Mouse (Mus musculus): ENCODE measurements around the gene Lclat1. TPM values are rescaled to one million over a fixed set of nuclear protein-coding genes. Genes with fewer than 3 reads are reported as not detected.

Gene Lclat1
- polyA plus RNA-seq, 1 experiment from 2014 or later, result 19.9 TPM

DNA sequence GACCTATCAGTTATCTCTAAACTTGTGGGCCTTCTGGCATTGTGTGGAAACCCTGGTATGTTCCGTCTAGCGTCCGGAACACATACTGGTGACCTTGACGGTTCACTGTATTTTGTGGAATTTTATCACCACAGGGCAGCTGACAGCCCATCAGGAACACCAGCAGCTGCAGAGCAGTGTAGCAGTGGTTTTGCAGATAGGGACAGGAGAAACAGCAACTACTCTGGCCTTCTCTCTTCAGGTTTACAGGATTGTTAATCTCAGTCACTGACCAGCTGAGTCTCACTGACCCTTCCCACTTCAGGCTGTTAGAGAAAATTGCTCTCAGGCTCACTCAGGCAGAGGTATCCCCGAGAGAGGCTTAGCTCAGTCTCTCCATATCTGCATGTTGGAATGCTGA lies 118.2 kb downstream of the Lclat1 start:
- Histone ChIP-seq H3K36me3 (ENCODE audit: control insufficient read depth, insufficient read depth, low read length) (no peaks in the 10 kb centered on the region), H3K27ac (replicated peaks; ENCODE audit: low read depth, low read length) (no peak overlapping the region; the same call in 1 of the 2 replicates), H3K27me3 (replicated peaks; ENCODE audit: control insufficient read depth, insufficient read depth, low read length) (no peaks in the 10 kb centered on the region), H3K4me3 (ENCODE audit: low read depth, low read length) (no peak overlapping the region), H3K4me2 (ENCODE audit: low read depth, low read length) (no peak overlapping the region), H3K9me3 (ENCODE audit: control insufficient read depth, low read length) (no peaks in the 10 kb centered on the region), H3K4me1 (ENCODE audit: control insufficient read depth, insufficient read depth, low read length) (peaks cover 18% of the 10 kb centered on the region), H3K9ac (ENCODE audit: low read depth, low read length) (no peak overlapping the region)
- no peak for DNase-seq (ENCODE audit: low spot score)
- peak; percentile 53; the same call in 1 of the 2 replicates for ATAC-seq (ENCODE audit: low read depth)
- 55% methylated on average over 5 of the region's 5 CpGs for whole genome bisulfite sequencing

GRCm38 (mm10) chr17:73226595-73226994 lies 118.8 kb downstream of the Lclat1 start:
- no peak for ATAC-seq (ENCODE audit: low read depth)
- no peaks in the 10 kb centered on the region for H3K9me3 ChIP-seq (ENCODE audit: control insufficient read depth, low read length)

GRCm38 (mm10) chr17:73227361-73227760 lies 119.6 kb downstream of the Lclat1 start:
- Histone ChIP-seq H3K4me1 (ENCODE audit: control insufficient read depth, insufficient read depth, low read length) (peaks cover 14% of the 10 kb centered on the region), H3K9me3 (ENCODE audit: control insufficient read depth, low read length) (no peaks in the 10 kb centered on the region), H3K4me3 (ENCODE audit: low read depth, low read length) (no peak overlapping the region), H3K4me2 (ENCODE audit: low read depth, low read length) (no peak overlapping the region), H3K27ac (replicated peaks; ENCODE audit: low read depth, low read length) (no peak overlapping the region), H3K27me3 (replicated peaks; ENCODE audit: control insufficient read depth, insufficient read depth, low read length) (no peaks in the 10 kb centered on the region), H3K9ac (ENCODE audit: low read depth, low read length) (no peak overlapping the region), H3K36me3 (ENCODE audit: control insufficient read depth, insufficient read depth, low read length) (no peaks in the 10 kb centered on the region)
- no peak for DNase-seq (ENCODE audit: low spot score)
- WGBS, result 85% methylated on average over 3 of the region's 3 CpGs
- no peak for ATAC-seq (ENCODE audit: low read depth)

More at GRCm38 (mm10) chr17:73226595-73226994, 118.8 kb downstream of the Lclat1 start:
- H3K36me3 ChIP-seq (ENCODE audit: control insufficient read depth, insufficient read depth, low read length), result no peaks in the 10 kb centered on the region
- no peak overlapping the region for H3K9ac ChIP-seq (ENCODE audit: low read depth, low read length)
- H3K27me3 ChIP-seq (replicated peaks; ENCODE audit: control insufficient read depth, insufficient read depth, low read length), result no peaks in the 10 kb centered on the region
- H3K4me2 ChIP-seq (ENCODE audit: low read depth, low read length), result no peak overlapping the region
- no peak overlapping the region for H3K4me3 ChIP-seq (ENCODE audit: low read depth, low read length)
- DNase-seq (ENCODE audit: low spot score), result no peak
- no peak overlapping the region for H3K27ac ChIP-seq (replicated peaks; ENCODE audit: low read depth, low read length)
- 88% methylated on average over 2 of the region's 2 CpGs for WGBS
- H3K4me1 ChIP-seq (ENCODE audit: control insufficient read depth, insufficient read depth, low read length), result peaks cover 18% of the 10 kb centered on the region

- H3K27ac ChIP-seq (replicated peaks; ENCODE audit: low read depth, low read length), result no peak overlapping the region
- peaks cover 10% of the 10 kb centered on the region; the same call in 1 of the 2 replicates for H3K4me1 ChIP-seq (ENCODE audit: control insufficient read depth, insufficient read depth, low read length)
- H3K27me3 ChIP-seq (replicated peaks; ENCODE audit: control insufficient read depth, insufficient read depth, low read length), result no peaks in the 10 kb centered on the region
- 88% methylated on average over 11 of the region's 11 CpGs for WGBS
- ATAC-seq (ENCODE audit: low read depth) (no peak), DNase-seq (ENCODE audit: low spot score) (no peak)
- no peak overlapping the region for H3K4me2 ChIP-seq (ENCODE audit: low read depth, low read length)
- H3K4me3 ChIP-seq (ENCODE audit: low read depth, low read length), result no peak overlapping the region
- H3K9ac ChIP-seq (ENCODE audit: low read depth, low read length), result no peak overlapping the region
- H3K9me3 ChIP-seq (ENCODE audit: control insufficient read depth, low read length), result no peaks in the 10 kb centered on the region
- H3K36me3 ChIP-seq (ENCODE audit: control insufficient read depth, insufficient read depth, low read length), result no peaks in the 10 kb centered on the region
These were observed 121.8 kb downstream of the Lclat1 start for GRCm38 (mm10) chr17:73229445-73230155.

GRCm38 (mm10) chr17:73230340-73230989 lies 122.7 kb downstream of the Lclat1 start:
- 88% methylated on average over 12 of the region's 12 CpGs for WGBS
- H3K4me3 ChIP-seq (ENCODE audit: low read depth, low read length), result no peak overlapping the region
- no peak overlapping the region for H3K27ac ChIP-seq (replicated peaks; ENCODE audit: low read depth, low read length)
- H3K27me3 ChIP-seq (replicated peaks; ENCODE audit: control insufficient read depth, insufficient read depth, low read length), result no peaks in the 10 kb centered on the region
- no peaks in the 10 kb centered on the region for H3K9me3 ChIP-seq (ENCODE audit: control insufficient read depth, low read length)
- ATAC-seq (ENCODE audit: low read depth) (no peak), DNase-seq (ENCODE audit: low spot score) (no peak)
- H3K9ac ChIP-seq (ENCODE audit: low read depth, low read length), result no peak overlapping the region
- no peak overlapping the region for H3K4me2 ChIP-seq (ENCODE audit: low read depth, low read length)
- no peaks in the 10 kb centered on the region for H3K36me3 ChIP-seq (ENCODE audit: control insufficient read depth, insufficient read depth, low read length)
- peaks cover 2% of the 10 kb centered on the region; the same call in 1 of the 2 replicates for H3K4me1 ChIP-seq (ENCODE audit: control insufficient read depth, insufficient read depth, low read length)

DNA sequence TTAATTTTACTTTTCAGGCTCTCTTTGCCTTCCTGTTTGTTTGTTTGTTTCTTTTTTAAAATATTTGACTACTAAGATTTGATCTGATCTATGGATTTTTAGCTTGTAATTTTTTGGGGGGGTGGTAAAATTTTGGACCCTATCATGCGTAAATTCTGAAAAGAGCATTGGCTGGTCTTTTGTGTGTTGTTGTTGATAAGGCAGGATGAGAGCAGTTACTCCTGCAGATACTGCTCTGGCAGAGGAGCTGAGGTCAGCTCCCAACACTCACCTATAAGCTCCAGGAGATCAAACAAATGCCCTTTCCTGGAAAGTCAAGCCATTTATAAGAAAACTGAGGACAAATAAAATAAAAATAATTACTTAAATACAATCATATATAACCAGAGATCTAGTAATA lies 123.6 kb downstream of the Lclat1 start:
- no peaks in the 10 kb centered on the region for H3K4me1 ChIP-seq (ENCODE audit: control insufficient read depth, insufficient read depth, low read length)
- no peak overlapping the region for H3K4me2 ChIP-seq (ENCODE audit: low read depth, low read length)
- no peaks in the 10 kb centered on the region for H3K36me3 ChIP-seq (ENCODE audit: control insufficient read depth, insufficient read depth, low read length)
- no peak for DNase-seq (ENCODE audit: low spot score)
- ATAC-seq (ENCODE audit: low read depth), result no peak
- WGBS, result 96% methylated on average over 1 of the region's 1 CpGs
- H3K27ac ChIP-seq (replicated peaks; ENCODE audit: low read depth, low read length), result no peak overlapping the region
- H3K4me3 ChIP-seq (ENCODE audit: low read depth, low read length), result no peak overlapping the region
- H3K9me3 ChIP-seq (ENCODE audit: control insufficient read depth, low read length), result no peaks in the 10 kb centered on the region
- H3K27me3 ChIP-seq (replicated peaks; ENCODE audit: control insufficient read depth, insufficient read depth, low read length), result no peaks in the 10 kb centered on the region
- no peak overlapping the region for H3K9ac ChIP-seq (ENCODE audit: low read depth, low read length)

DNA sequence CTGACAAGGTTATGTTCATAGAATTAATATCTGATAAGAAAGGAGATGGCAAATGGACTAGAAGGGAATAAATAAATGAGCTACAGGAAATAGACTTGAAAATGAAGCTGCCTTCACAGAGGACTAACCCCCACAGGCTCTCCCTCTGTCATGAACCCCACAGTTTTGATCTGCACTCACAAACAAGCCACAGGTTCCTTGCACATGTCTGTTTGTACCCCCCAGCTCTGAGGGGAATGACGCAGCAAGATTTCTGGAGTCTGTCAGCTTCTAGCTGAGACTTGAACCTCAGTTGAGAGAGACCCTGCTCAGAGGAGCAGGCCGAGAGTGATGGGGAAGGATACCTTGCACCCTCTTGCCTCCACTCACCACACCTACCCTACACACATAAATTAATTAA lies 124.8 kb downstream of the Lclat1 start:
- Histone ChIP-seq H3K4me3 (ENCODE audit: low read depth, low read length) (no peak overlapping the region), H3K9me3 (ENCODE audit: control insufficient read depth, low read length) (no peaks in the 10 kb centered on the region), H3K4me2 (ENCODE audit: low read depth, low read length) (no peak overlapping the region), H3K27me3 (replicated peaks; ENCODE audit: control insufficient read depth, insufficient read depth, low read length) (no peaks in the 10 kb centered on the region), H3K4me1 (ENCODE audit: control insufficient read depth, insufficient read depth, low read length) (no peaks in the 10 kb centered on the region), H3K27ac (replicated peaks; ENCODE audit: low read depth, low read length) (no peak overlapping the region), H3K36me3 (ENCODE audit: control insufficient read depth, insufficient read depth, low read length) (no peaks in the 10 kb centered on the region), H3K9ac (ENCODE audit: low read depth, low read length) (no peak overlapping the region)
- WGBS, result 92% methylated on average over 2 of the region's 2 CpGs
- ATAC-seq (ENCODE audit: low read depth), result no peak
- no peak for DNase-seq (ENCODE audit: low spot score)

GRCm38 (mm10) chr17:73233975-73234374 lies 126.2 kb downstream of the Lclat1 start:
- no peaks in the 10 kb centered on the region for H3K27me3 ChIP-seq (replicated peaks; ENCODE audit: control insufficient read depth, insufficient read depth, low read length)
- WGBS, result 94% methylated on average over 1 of the region's 1 CpGs
- ATAC-seq (ENCODE audit: low read depth) (no peak), DNase-seq (ENCODE audit: low spot score) (no peak)
- no peaks in the 10 kb centered on the region for H3K9me3 ChIP-seq (ENCODE audit: control insufficient read depth, low read length)
- H3K4me3 ChIP-seq (ENCODE audit: low read depth, low read length), result no peak overlapping the region
- no peak overlapping the region for H3K27ac ChIP-seq (replicated peaks; ENCODE audit: low read depth, low read length)
- H3K9ac ChIP-seq (ENCODE audit: low read depth, low read length), result no peak overlapping the region
- H3K4me1 ChIP-seq (ENCODE audit: control insufficient read depth, insufficient read depth, low read length), result no peaks in the 10 kb centered on the region
- H3K4me2 ChIP-seq (ENCODE audit: low read depth, low read length), result no peak overlapping the region
- H3K36me3 ChIP-seq (ENCODE audit: control insufficient read depth, insufficient read depth, low read length), result no peaks in the 10 kb centered on the region

All from embryonic facial prominence, embryonic 14.5 days (tissue).